Mouse (Mus musculus) G1E (cell line): ENCODE measurements around the gene Ehmt2.

Experiments
- CTCF ChIP-seq: IDR thresholded peaks from 2 replicates; pipeline ENCODE4 v1.5.1; 2012; ENCODE audit warnings: low read depth, low read length, inconsistent platforms, mixed read lengths
- GATA1 ChIP-seq: IDR thresholded peaks from 2 replicates; pipeline ENCODE4 v1.6.1; 2012; ENCODE audit warnings: borderline replicate concordance, low read length, inconsistent platforms, mixed read lengths
- GATA2 ChIP-seq: IDR thresholded peaks from 2 replicates; pipeline ENCODE4 v1.6.1; 2012; ENCODE audit warnings: low read depth, low read length, inconsistent platforms, borderline replicate concordance
- POLR2AphosphoS5 ChIP-seq: IDR thresholded peaks from 2 replicates; pipeline ENCODE4 v1.6.1; 2012; ENCODE audit warnings: low read depth, low read length, inconsistent platforms; ENCODE audit not compliant: insufficient replicate concordance
- TAL1 ChIP-seq: conservative IDR thresholded peaks from 2 replicates; pipeline ENCODE4 v1.6.1; 2012; ENCODE audit warnings: low read depth, low read length, inconsistent platforms, mixed read lengths

DNA sequence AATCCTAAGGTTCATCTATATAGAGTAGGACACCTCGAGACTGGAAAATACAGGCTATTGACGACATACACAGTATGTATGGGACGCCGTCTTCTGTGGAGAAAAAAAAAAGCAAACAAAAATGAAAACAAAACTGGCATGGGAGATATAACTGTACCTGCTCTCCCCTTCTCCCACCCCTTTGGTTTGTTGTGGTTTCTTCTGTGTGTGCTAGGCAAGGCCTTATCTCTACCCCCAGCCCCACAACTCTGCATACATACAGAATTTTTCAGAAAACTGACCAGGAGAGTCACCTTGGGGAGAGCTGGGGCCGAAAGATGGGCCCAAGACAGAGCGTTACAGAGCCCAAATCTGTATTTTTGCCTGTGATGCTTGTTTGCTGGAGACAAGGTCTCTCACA is 13.6 kb upstream of the Ehmt2 start:
- TF ChIP-seq CTCF (no peak), GATA1 (no peak), GATA2 (no peak), TAL1 (peak; percentile 63), POLR2AphosphoS5 (no peak)
